Mouse (Mus musculus) neural tube, embryonic 15.5 days (tissue): ENCODE results near the gene Acta1. TPM values are rescaled to one million over a fixed set of nuclear protein-coding genes. Genes with fewer than 3 reads are reported as not detected.

Experiments used
- ATAC-seq: fragments of 200-750 bp; cut with Nextera tagmentation; 2 replicates; pipeline ENCODE4 v1.8.0; 2017; ENCODE audit warnings: mild to moderate bottlenecking, moderate TSS enrichment, moderate library complexity; ENCODE audit not compliant: low FRiP score
- H3K27ac ChIP-seq: fragments of 300-500 bp; sonication (generic); replicated peaks from 2 replicates; pipeline ENCODE4 v1.5.1; 2015; ENCODE audit warnings: mild to moderate bottlenecking, inconsistent platforms
- H3K27me3 ChIP-seq: fragments of 300-500 bp; sonication (generic); replicated peaks from 2 replicates; pipeline ENCODE4 v1.6.1; 2015; ENCODE audit warnings: inconsistent platforms
- H3K36me3 ChIP-seq: fragments of 300-500 bp; sonication (generic); 2 replicates; pipeline ENCODE4 v1.6.1; 2015; ENCODE audit warnings: inconsistent platforms
- H3K4me1 ChIP-seq: fragments of 300-500 bp; sonication (generic); 2 replicates; pipeline ENCODE4 v1.6.1; 2015; ENCODE audit warnings: inconsistent platforms
- H3K4me2 ChIP-seq: fragments of 300-500 bp; sonication (generic); 2 replicates; pipeline ENCODE4 v1.6.1; 2015; ENCODE audit warnings: inconsistent platforms, mild to moderate bottlenecking, moderate library complexity
- H3K4me3 ChIP-seq: fragments of 300-500 bp; sonication (generic); replicated peaks from 2 replicates; pipeline ENCODE4 v1.5.1; 2015; ENCODE audit warnings: mild to moderate bottlenecking, inconsistent platforms
- H3K9ac ChIP-seq: fragments of 300-500 bp; sonication (generic); replicated peaks from 2 replicates; pipeline ENCODE4 v1.6.1; 2015; ENCODE audit warnings: mild to moderate bottlenecking, inconsistent platforms
- H3K9me3 ChIP-seq: fragments of 300-500 bp; sonication (generic); replicated peaks from 2 replicates; pipeline ENCODE4 v1.6.1; 2016; ENCODE audit warnings: inconsistent platforms
- WGBS: fragments of 180-500 bp; shearing (Covaris S2); methylation state at CpG from one replicate; pipeline ENCODE4 v1.1.7; 2015; ENCODE audit warnings: mixed read lengths; 5-methylcytosine and 5-hydroxymethylcytosine counted together
- polyA plus RNA-seq: library from polyadenylated mRNA; unstranded; fragments of >200 nt; fragmentation: Nextera tagmentation; extraction: Ambion mirVana; gene quantifications from 2 replicates; pipeline ENCODE4 v1.2.1, GENCODE M21; 2015

The Acta1 gene
- polyA plus RNA-seq, 1 experiment from 2014 or later: 174 TPM

- Histone ChIP-seq H3K27me3 (peaks cover 21% of the 10 kb centered on the region), H3K4me1 (peaks cover 16% of the 10 kb centered on the region), H3K36me3 (no peaks in the 10 kb centered on the region), H3K9me3 (no peaks in the 10 kb centered on the region), H3K4me2 (peak overlapping the region; percentile 88), H3K9ac (peak overlapping the region; percentile 75), H3K4me3 (peak overlapping the region; percentile 89), H3K27ac (peak overlapping the region; percentile 84; the same call in 1 of the 2 replicates)
- 0% methylated on average over 17 of the region's 17 CpGs for WGBS
- no peak for ATAC-seq
Measured at GRCm38 (mm10) chr8:123858574-123858940, 36.0 kb downstream of the Acta1 start.

- peaks cover 10% of the 10 kb centered on the region; the same call in 1 of the 2 replicates for H3K27me3 ChIP-seq
- peak overlapping the region; percentile 88; the same call in 1 of the 2 replicates for H3K4me2 ChIP-seq
- WGBS: 74% methylated on average over 3 of the region's 3 CpGs
- peaks cover 16% of the 10 kb centered on the region for H3K4me1 ChIP-seq
- no peaks in the 10 kb centered on the region for H3K9me3 ChIP-seq
- H3K36me3 ChIP-seq: no peaks in the 10 kb centered on the region
- no peak overlapping the region for H3K9ac ChIP-seq
- no peak overlapping the region for H3K27ac ChIP-seq
- ATAC-seq: no peak
- H3K4me3 ChIP-seq: no peak overlapping the region
Measured at GRCm38 (mm10) chr8:123857361-123857760, 37.2 kb downstream of the Acta1 start.

GRCm38 (mm10) chr8:123854733-123855475 lies 39.6 kb downstream of the Acta1 start:
- Histone ChIP-seq H3K9me3 (no peaks in the 10 kb centered on the region), H3K4me3 (no peak overlapping the region), H3K27me3 (0 out of 2 replicates have a peak, but pooled peaks cover 3% of the 10 kb centered on the region), H3K4me1 (peaks cover 12% of the 10 kb centered on the region), H3K4me2 (no peak overlapping the region), H3K36me3 (no peaks in the 10 kb centered on the region), H3K27ac (no peak overlapping the region), H3K9ac (no peak overlapping the region)
- ATAC-seq: no peak
- WGBS: 89% methylated on average over 9 of the region's 9 CpGs

GRCm38 (mm10) chr8:123854252-123854651 lies 40.3 kb downstream of the Acta1 start:
- 96% methylated on average over 1 of the region's 1 CpGs for WGBS
- ATAC-seq: no peak
- no peaks in the 10 kb centered on the region for H3K36me3 ChIP-seq
- H3K9me3 ChIP-seq: no peaks in the 10 kb centered on the region
- no peak overlapping the region for H3K4me2 ChIP-seq
- no peak overlapping the region for H3K9ac ChIP-seq
- H3K4me3 ChIP-seq: no peak overlapping the region
- H3K4me1 ChIP-seq: peaks cover 12% of the 10 kb centered on the region
- H3K27ac ChIP-seq: no peak overlapping the region
- 0 out of 2 replicates have a peak, but pooled peaks cover 3% of the 10 kb centered on the region for H3K27me3 ChIP-seq

- no peaks in the 10 kb centered on the region for H3K36me3 ChIP-seq
- no peaks in the 10 kb centered on the region for H3K27me3 ChIP-seq
- no peak overlapping the region for H3K27ac ChIP-seq
- H3K9me3 ChIP-seq: no peaks in the 10 kb centered on the region
- ATAC-seq: no peak
- WGBS: 30% methylated on average over 5 of the region's 5 CpGs
- H3K9ac ChIP-seq: no peak overlapping the region
- no peaks in the 10 kb centered on the region for H3K4me1 ChIP-seq
- H3K4me3 ChIP-seq: no peak overlapping the region
- no peak overlapping the region for H3K4me2 ChIP-seq
Measured at GRCm38 (mm10) chr8:123851590-123851989, 43.0 kb downstream of the Acta1 start.

- no peak overlapping the region for H3K4me2 ChIP-seq
- no peak overlapping the region for H3K27ac ChIP-seq
- H3K9me3 ChIP-seq: no peaks in the 10 kb centered on the region
- no peaks in the 10 kb centered on the region for H3K27me3 ChIP-seq
- no peaks in the 10 kb centered on the region for H3K4me1 ChIP-seq
- no peaks in the 10 kb centered on the region for H3K36me3 ChIP-seq
- ATAC-seq: no peak
- no peak overlapping the region for H3K9ac ChIP-seq
- 93% methylated on average over 4 of the region's 4 CpGs for WGBS
- no peak overlapping the region for H3K4me3 ChIP-seq
Measured at GRCm38 (mm10) chr8:123849352-123849751, 45.2 kb downstream of the Acta1 start.

- Histone ChIP-seq H3K4me2 (no peak overlapping the region), H3K4me3 (no peak overlapping the region), H3K9ac (no peak overlapping the region), H3K36me3 (no peaks in the 10 kb centered on the region), H3K4me1 (no peaks in the 10 kb centered on the region), H3K9me3 (no peaks in the 10 kb centered on the region), H3K27ac (no peak overlapping the region), H3K27me3 (no peaks in the 10 kb centered on the region)
- 70% methylated on average over 3 of the region's 3 CpGs for WGBS
- no peak for ATAC-seq
Measured at GRCm38 (mm10) chr8:123847546-123847945, 47.0 kb downstream of the Acta1 start.

- Histone ChIP-seq H3K9ac (no peak overlapping the region), H3K9me3 (no peaks in the 10 kb centered on the region), H3K4me1 (no peaks in the 10 kb centered on the region), H3K4me3 (no peak overlapping the region), H3K4me2 (no peak overlapping the region), H3K27ac (no peak overlapping the region), H3K27me3 (no peaks in the 10 kb centered on the region), H3K36me3 (0 out of 2 replicates have a peak, but pooled peaks cover 3% of the 10 kb centered on the region)
- 92% methylated on average over 12 of the region's 12 CpGs for WGBS
- no peak for ATAC-seq
Measured at GRCm38 (mm10) chr8:123846509-123846908, 48.0 kb downstream of the Acta1 start.

- Histone ChIP-seq H3K4me1 (no peaks in the 10 kb centered on the region), H3K4me3 (no peak overlapping the region), H3K36me3 (0 out of 2 replicates have a peak, but pooled peaks cover 8% of the 10 kb centered on the region), H3K4me2 (no peak overlapping the region), H3K9ac (no peak overlapping the region), H3K27ac (no peak overlapping the region), H3K9me3 (no peaks in the 10 kb centered on the region), H3K27me3 (no peaks in the 10 kb centered on the region)
- ATAC-seq: no peak
- 91% methylated on average over 10 of the region's 10 CpGs for WGBS
Measured at GRCm38 (mm10) chr8:123845991-123846390, 48.6 kb downstream of the Acta1 start.

- no peak overlapping the region for H3K27ac ChIP-seq
- no peak overlapping the region for H3K4me2 ChIP-seq
- no peak overlapping the region for H3K4me3 ChIP-seq
- ATAC-seq: no peak
- WGBS: 90% methylated on average over 13 of the region's 13 CpGs
- H3K36me3 ChIP-seq: 0 out of 2 replicates have a peak, but pooled peaks cover 9% of the 10 kb centered on the region
- H3K27me3 ChIP-seq: no peaks in the 10 kb centered on the region
- no peaks in the 10 kb centered on the region for H3K4me1 ChIP-seq
- no peaks in the 10 kb centered on the region for H3K9me3 ChIP-seq
- H3K9ac ChIP-seq: no peak overlapping the region
Measured at GRCm38 (mm10) chr8:123845114-123845513, 49.4 kb downstream of the Acta1 start.

- no peaks in the 10 kb centered on the region for H3K27me3 ChIP-seq
- WGBS: 83% methylated on average over 7 of the region's 7 CpGs
Measured at GRCm38 (mm10) chr8:123844341-123844740, 50.2 kb downstream of the Acta1 start.

GRCm38 (mm10) chr8:123842086-123842485 lies 52.5 kb downstream of the Acta1 start:
- Histone ChIP-seq H3K9ac (no peak overlapping the region), H3K4me1 (no peaks in the 10 kb centered on the region), H3K27me3 (no peaks in the 10 kb centered on the region), H3K4me2 (no peak overlapping the region), H3K36me3 (peaks cover 18% of the 10 kb centered on the region), H3K9me3 (no peaks in the 10 kb centered on the region), H3K27ac (no peak overlapping the region), H3K4me3 (no peak overlapping the region)
- WGBS: 91% methylated on average over 12 of the region's 12 CpGs
- no peak for ATAC-seq

More at GRCm38 (mm10) chr8:123844341-123844740, 50.2 kb downstream of the Acta1 start:
- H3K9ac ChIP-seq: no peak overlapping the region
- H3K4me1 ChIP-seq: no peaks in the 10 kb centered on the region
- H3K9me3 ChIP-seq: no peaks in the 10 kb centered on the region
- H3K27ac ChIP-seq: no peak overlapping the region
- ATAC-seq: no peak
- no peak overlapping the region for H3K4me3 ChIP-seq
- H3K4me2 ChIP-seq: no peak overlapping the region
- H3K36me3 ChIP-seq: 0 out of 2 replicates have a peak, but pooled peaks cover 12% of the 10 kb centered on the region
